28 mouse cellular contexts compared by ENCODE assay signal in genomic region chr17:71242666-71243065, GRCm38 (mm10).
"Had no signal": no experiment of that assay in that cellular context is flagged by ENCODE, and none has a peak within 500 bp of the region (broad histone marks: within the 10 kb centered on the region; RNA-seq: fewer than 3 reads in every experiment).

No protein-coding gene starts in this region.

- H3K27me3 ChIP-seq: embryonic facial prominence, embryonic 12.5 days; embryonic facial prominence, embryonic 13.5 days; embryonic facial prominence, embryonic 15.5 days; forebrain, embryonic 12.5 days; forebrain, embryonic 13.5 days; forebrain, embryonic 15.5 days had no signal

- H3K9me3 ChIP-seq: embryonic facial prominence, embryonic 10.5 days; embryonic facial prominence, embryonic 12.5 days; embryonic facial prominence, embryonic 13.5 days; embryonic facial prominence, embryonic 15.5 days; forebrain, embryonic 10.5 days; forebrain, embryonic 12.5 days; forebrain, embryonic 13.5 days; forebrain, embryonic 15.5 days had no signal

- DNase-seq: cerebellum, adult 18-20 months; cerebellum, adult 2 months; cerebellum, adult 8-10 months; cerebellum, adult 9-10 months; cerebellum, adult 9-11 months; cerebellum, postnatal 10 days; cerebellum, postnatal 14 days; cerebellum, postnatal 25 days; cerebellum, postnatal 36 days; embryo, embryonic 11 days; forebrain, postnatal 0 days; gastrocnemius, adult 2 months; gastrocnemius, postnatal 10 days; gastrocnemius, postnatal 14 days; gastrocnemius, postnatal 25 days; gastrocnemius, postnatal 36 days; heart, adult 18-20 months had no signal

- H3K9ac ChIP-seq: embryonic facial prominence, embryonic 12.5 days; embryonic facial prominence, embryonic 13.5 days; embryonic facial prominence, embryonic 15.5 days; forebrain, embryonic 12.5 days; forebrain, embryonic 13.5 days; forebrain, embryonic 15.5 days; forebrain, postnatal 0 days had no signal

- H3K4me1 ChIP-seq: embryonic facial prominence, embryonic 10.5 days; embryonic facial prominence, embryonic 12.5 days; embryonic facial prominence, embryonic 13.5 days; embryonic facial prominence, embryonic 15.5 days; forebrain, embryonic 10.5 days; forebrain, embryonic 12.5 days; forebrain, embryonic 13.5 days; forebrain, embryonic 15.5 days had no signal

- H3K4me2 ChIP-seq: embryonic facial prominence, embryonic 12.5 days; embryonic facial prominence, embryonic 13.5 days; embryonic facial prominence, embryonic 15.5 days; forebrain, embryonic 12.5 days; forebrain, embryonic 13.5 days; forebrain, embryonic 15.5 days had no signal

- H3K4me3 ChIP-seq: embryonic facial prominence, embryonic 10.5 days; embryonic facial prominence, embryonic 12.5 days; embryonic facial prominence, embryonic 13.5 days; embryonic facial prominence, embryonic 15.5 days; erythroblast, embryonic 14.5 days; forebrain, embryonic 10.5 days; forebrain, embryonic 12.5 days; forebrain, embryonic 13.5 days; forebrain, embryonic 15.5 days; gastrocnemius, adult 2 months had no signal

- H3K27ac ChIP-seq: embryonic facial prominence, embryonic 10.5 days; embryonic facial prominence, embryonic 12.5 days; embryonic facial prominence, embryonic 13.5 days; embryonic facial prominence, embryonic 15.5 days; forebrain, embryonic 10.5 days; forebrain, embryonic 12.5 days; forebrain, embryonic 13.5 days; forebrain, embryonic 15.5 days; gastrocnemius, adult 2 months had no signal

- ATAC-seq: forebrain, embryonic 13.5 days; forebrain, embryonic 14.5 days; forebrain, embryonic 15.5 days; forebrain, embryonic 16.5 days; forebrain, postnatal 0 days had no signal
